Comparison of ENCODE assay signal across 19 mouse cellular contexts in genomic region chr13:59939886-59940285, GRCm38 (mm10).
"Had no signal": no experiment of that assay in that cellular context is flagged by ENCODE, and none has a peak within 500 bp of the region (broad histone marks: within the 10 kb centered on the region; RNA-seq: fewer than 3 reads in every experiment).

No protein-coding gene starts in this region.

- DNase-seq: lung, adult 18-20 months; lung, embryonic 14.5 days; lung, postnatal 10 days; lung, postnatal 4 days; retina, postnatal 1 day; right cerebral cortex, adult 18-20 months; right cerebral cortex, postnatal 25 days; right cerebral cortex, postnatal 4 days; spleen, adult 18-20 months; thymus, adult 18-20 months; thymus, postnatal 14 days; thymus, postnatal 36 days had no signal

- H3K4me3 ChIP-seq: midbrain, embryonic 10.5 days; midbrain, embryonic 13.5 days; myocyte; neural tube, embryonic 13.5 days; neural tube, embryonic 15.5 days had no signal

- H3K27ac ChIP-seq: liver, embryonic 14.5 days; midbrain, embryonic 10.5 days; midbrain, embryonic 13.5 days; neural tube, embryonic 13.5 days; neural tube, embryonic 15.5 days had no signal

- H3K27me3 ChIP-seq: neural tube, embryonic 15.5 days had no signal

- ATAC-seq: midbrain, embryonic 13.5 days; midbrain, embryonic 16.5 days had no signal

- H3K4me2 ChIP-seq: lung, embryonic 14.5 days; midbrain, embryonic 13.5 days; neural tube, embryonic 13.5 days; neural tube, embryonic 15.5 days had no signal

- H3K36me3 ChIP-seq: midbrain, embryonic 10.5 days; midbrain, embryonic 13.5 days; neural tube, embryonic 13.5 days; neural tube, embryonic 15.5 days had no signal

- H3K9me3 ChIP-seq: midbrain, embryonic 10.5 days; midbrain, embryonic 13.5 days; neural tube, embryonic 13.5 days; neural tube, embryonic 15.5 days had no signal

- H3K9ac ChIP-seq: liver, embryonic 14.5 days; lung, embryonic 14.5 days; midbrain, embryonic 13.5 days; neural tube, embryonic 13.5 days; neural tube, embryonic 15.5 days had no signal
